Mouse (Mus musculus): Measurements from ENCODE around the gene Cdyl2. TPM values are rescaled to one million over a fixed set of nuclear protein-coding genes. Genes with fewer than 3 reads are reported as not detected.

The Cdyl2 gene
- polyA plus RNA-seq, 1 experiment from 2014 or later = 8.2 TPM

GRCm38 (mm10) chr8:116668977-116669376 lies 63.8 kb downstream of the Cdyl2 start:
- no peaks in the 10 kb centered on the region for H3K4me1 ChIP-seq
- H3K27ac ChIP-seq (replicated peaks) = no peak overlapping the region
- H3K27me3 ChIP-seq = no peaks in the 10 kb centered on the region
- no peak for ATAC-seq (replicated peaks)
- H3K9ac ChIP-seq (replicated peaks) = no peak overlapping the region
- no peaks in the 10 kb centered on the region for H3K9me3 ChIP-seq
- H3K4me2 ChIP-seq (replicated peaks) = no peak overlapping the region
- WGBS = 95% methylated on average over 7 of the region's 7 CpGs
- no peak overlapping the region for H3K4me3 ChIP-seq
- no peaks in the 10 kb centered on the region for H3K36me3 ChIP-seq

- no peak for ATAC-seq (replicated peaks)
- H3K27me3 ChIP-seq = no peaks in the 10 kb centered on the region
- H3K4me2 ChIP-seq (replicated peaks) = no peak overlapping the region
- 75% methylated on average over 11 of the region's 11 CpGs for WGBS
- H3K9me3 ChIP-seq = no peaks in the 10 kb centered on the region
- no peaks in the 10 kb centered on the region for H3K4me1 ChIP-seq
- no peaks in the 10 kb centered on the region for H3K36me3 ChIP-seq
- H3K9ac ChIP-seq (replicated peaks) = no peak overlapping the region
- H3K27ac ChIP-seq (replicated peaks) = no peak overlapping the region
- no peak overlapping the region for H3K4me3 ChIP-seq
Measured at GRCm38 (mm10) chr8:116666781-116667325, 65.9 kb downstream of the Cdyl2 start.

GRCm38 (mm10) chr8:116661521-116661920 lies 71.3 kb downstream of the Cdyl2 start:
- Histone ChIP-seq H3K4me3 (no peak overlapping the region), H3K4me2 (replicated peaks) (no peak overlapping the region), H3K9me3 (no peaks in the 10 kb centered on the region), H3K9ac (replicated peaks) (no peak overlapping the region), H3K27me3 (no peaks in the 10 kb centered on the region), H3K36me3 (no peaks in the 10 kb centered on the region), H3K27ac (replicated peaks) (no peak overlapping the region), H3K4me1 (no peaks in the 10 kb centered on the region)
- 92% methylated on average over 1 of the region's 1 CpGs for whole genome bisulfite sequencing
- no peak for ATAC-seq (replicated peaks)

- no peaks in the 10 kb centered on the region for H3K27me3 ChIP-seq
- WGBS = 79% methylated on average over 3 of the region's 3 CpGs
- no peak overlapping the region for H3K27ac ChIP-seq (replicated peaks)
- peaks cover 9% of the 10 kb centered on the region for H3K4me1 ChIP-seq
- H3K36me3 ChIP-seq = no peaks in the 10 kb centered on the region
- no peaks in the 10 kb centered on the region for H3K9me3 ChIP-seq
- H3K9ac ChIP-seq (replicated peaks) = no peak overlapping the region
- H3K4me3 ChIP-seq = no peak overlapping the region
- H3K4me2 ChIP-seq (replicated peaks) = no peak overlapping the region
- no peak for ATAC-seq (replicated peaks)
Measured at GRCm38 (mm10) chr8:116656811-116657210, 76.0 kb downstream of the Cdyl2 start.

- no peak overlapping the region for H3K9ac ChIP-seq (replicated peaks)
- no peak for ATAC-seq (replicated peaks)
- no peaks in the 10 kb centered on the region for H3K9me3 ChIP-seq
- H3K4me1 ChIP-seq = peaks cover 9% of the 10 kb centered on the region
- no peak overlapping the region for H3K4me3 ChIP-seq
- no peak overlapping the region for H3K27ac ChIP-seq (replicated peaks)
- no peaks in the 10 kb centered on the region for H3K36me3 ChIP-seq
- WGBS = 83% methylated on average over 3 of the region's 3 CpGs
- H3K4me2 ChIP-seq (replicated peaks) = no peak overlapping the region
- no peaks in the 10 kb centered on the region for H3K27me3 ChIP-seq
Measured at GRCm38 (mm10) chr8:116654881-116655280, 77.9 kb downstream of the Cdyl2 start.

- peak; percentile 78 for ATAC-seq (replicated peaks)
- Histone ChIP-seq H3K9me3 (no peaks in the 10 kb centered on the region), H3K27ac (replicated peaks) (no peak overlapping the region), H3K36me3 (no peaks in the 10 kb centered on the region), H3K27me3 (no peaks in the 10 kb centered on the region), H3K4me1 (peaks cover 9% of the 10 kb centered on the region), H3K4me2 (replicated peaks) (no peak overlapping the region), H3K4me3 (no peak overlapping the region), H3K9ac (replicated peaks) (no peak overlapping the region)
- 22% methylated on average over 4 of the region's 4 CpGs for WGBS
Measured at GRCm38 (mm10) chr8:116652949-116653348, 79.8 kb downstream of the Cdyl2 start.

- Histone ChIP-seq H3K27me3 (no peaks in the 10 kb centered on the region), H3K4me2 (replicated peaks) (no peak overlapping the region), H3K27ac (replicated peaks) (no peak overlapping the region), H3K4me1 (peaks cover 9% of the 10 kb centered on the region), H3K4me3 (no peak overlapping the region), H3K9ac (replicated peaks) (no peak overlapping the region), H3K9me3 (no peaks in the 10 kb centered on the region), H3K36me3 (no peaks in the 10 kb centered on the region)
- WGBS = 81% methylated on average over 16 of the region's 16 CpGs
- no peak for ATAC-seq (replicated peaks)
Measured at GRCm38 (mm10) chr8:116649975-116650725, 82.6 kb downstream of the Cdyl2 start.

GRCm38 (mm10) chr8:116645376-116645775 lies 87.4 kb downstream of the Cdyl2 start:
- Histone ChIP-seq H3K4me3 (no peak overlapping the region), H3K36me3 (no peaks in the 10 kb centered on the region), H3K9me3 (no peaks in the 10 kb centered on the region), H3K4me2 (replicated peaks) (no peak overlapping the region), H3K27me3 (no peaks in the 10 kb centered on the region), H3K9ac (replicated peaks) (no peak overlapping the region), H3K4me1 (no peaks in the 10 kb centered on the region), H3K27ac (replicated peaks) (no peak overlapping the region)
- ATAC-seq (replicated peaks) = no peak
- 85% methylated on average over 4 of the region's 4 CpGs for WGBS

GRCm38 (mm10) chr8:116640925-116641324 lies 91.9 kb downstream of the Cdyl2 start:
- H3K27ac ChIP-seq (replicated peaks) = no peak overlapping the region
- no peak overlapping the region for H3K9ac ChIP-seq (replicated peaks)
- H3K27me3 ChIP-seq = no peaks in the 10 kb centered on the region
- no peaks in the 10 kb centered on the region for H3K9me3 ChIP-seq
- no peak overlapping the region for H3K4me3 ChIP-seq
- H3K4me2 ChIP-seq (replicated peaks) = no peak overlapping the region
- WGBS = 88% methylated on average over 10 of the region's 10 CpGs
- H3K36me3 ChIP-seq = no peaks in the 10 kb centered on the region
- no peaks in the 10 kb centered on the region for H3K4me1 ChIP-seq
- no peak for ATAC-seq (replicated peaks)

GRCm38 (mm10) chr8:116637998-116638397 lies 94.8 kb downstream of the Cdyl2 start:
- H3K4me3 ChIP-seq = no peak overlapping the region
- no peak overlapping the region for H3K4me2 ChIP-seq (replicated peaks)
- no peak for ATAC-seq (replicated peaks)
- no peak overlapping the region for H3K27ac ChIP-seq (replicated peaks)
- H3K9ac ChIP-seq (replicated peaks) = no peak overlapping the region
- no peaks in the 10 kb centered on the region for H3K27me3 ChIP-seq
- no peaks in the 10 kb centered on the region for H3K4me1 ChIP-seq
- WGBS = 85% methylated on average over 4 of the region's 4 CpGs
- H3K36me3 ChIP-seq = no peaks in the 10 kb centered on the region
- no peaks in the 10 kb centered on the region for H3K9me3 ChIP-seq

- no peak overlapping the region for H3K27ac ChIP-seq (replicated peaks)
- no peak for ATAC-seq (replicated peaks)
- H3K36me3 ChIP-seq = no peaks in the 10 kb centered on the region
- no peak overlapping the region for H3K4me2 ChIP-seq (replicated peaks)
- H3K4me3 ChIP-seq = no peak overlapping the region
- H3K9ac ChIP-seq (replicated peaks) = no peak overlapping the region
- H3K9me3 ChIP-seq = no peaks in the 10 kb centered on the region
- H3K27me3 ChIP-seq = no peaks in the 10 kb centered on the region
- WGBS = 90% methylated on average over 7 of the region's 7 CpGs
- H3K4me1 ChIP-seq = no peaks in the 10 kb centered on the region
Measured at GRCm38 (mm10) chr8:116637193-116637592, 95.6 kb downstream of the Cdyl2 start.

GRCm38 (mm10) chr8:116636396-116636795 lies 96.4 kb downstream of the Cdyl2 start:
- Histone ChIP-seq H3K9ac (replicated peaks) (no peak overlapping the region), H3K4me1 (no peaks in the 10 kb centered on the region), H3K36me3 (no peaks in the 10 kb centered on the region), H3K4me2 (replicated peaks) (no peak overlapping the region), H3K27me3 (no peaks in the 10 kb centered on the region), H3K9me3 (no peaks in the 10 kb centered on the region), H3K4me3 (no peak overlapping the region), H3K27ac (replicated peaks) (no peak overlapping the region)
- 90% methylated on average over 10 of the region's 10 CpGs for WGBS
- ATAC-seq (replicated peaks) = no peak

- 94% methylated on average over 8 of the region's 8 CpGs for WGBS
- Histone ChIP-seq H3K9me3 (no peaks in the 10 kb centered on the region), H3K4me1 (no peaks in the 10 kb centered on the region), H3K27ac (replicated peaks) (no peak overlapping the region), H3K36me3 (no peaks in the 10 kb centered on the region), H3K27me3 (no peaks in the 10 kb centered on the region), H3K9ac (replicated peaks) (no peak overlapping the region), H3K4me3 (no peak overlapping the region), H3K4me2 (replicated peaks) (no peak overlapping the region)
- ATAC-seq (replicated peaks) = no peak
Measured at GRCm38 (mm10) chr8:116635972-116636371, 96.8 kb downstream of the Cdyl2 start.
